Mouse (Mus musculus) heart, adult 11 months (tissue): ENCODE results near the gene Bud23.

Source experiments
- DNase-seq: peaks from one replicate; pipeline ENCODE4 v3.0.0; 2022

Gene Bud23

GRCm38 (mm10) chr5:135064909-135065446, at the start of gene Bud23:
Gene Bud23, minus strand, starts transcription at chr5:135064959.
- DNase-seq = peak; percentile 84

GRCm38 (mm10) chr5:135113782-135114181, 49.0 kb upstream of the Bud23 start:
- no peak for DNase-seq

- no peak for DNase-seq
Measured at GRCm38 (mm10) chr5:135109976-135110375, 45.2 kb upstream of the Bud23 start.

GRCm38 (mm10) chr5:135109426-135109825, 44.7 kb upstream of the Bud23 start:
- peak; percentile 93 for DNase-seq

GRCm38 (mm10) chr5:135109017-135109416, 44.3 kb upstream of the Bud23 start:
- no peak for DNase-seq

GRCm38 (mm10) chr5:135107521-135108501, 43.1 kb upstream of the Bud23 start:
- peak; percentile 98 for DNase-seq

GRCm38 (mm10) chr5:135106758-135107256, 42.0 kb upstream of the Bud23 start:
- DNase-seq = peak; percentile 99

GRCm38 (mm10) chr5:135103999-135104660, 39.4 kb upstream of the Bud23 start:
- no peak for DNase-seq

- no peak for DNase-seq
Measured at GRCm38 (mm10) chr5:135100981-135101380, 36.2 kb upstream of the Bud23 start.

GRCm38 (mm10) chr5:135089653-135090052, 24.9 kb upstream of the Bud23 start, which contains the start of gene Mlxipl:
Gene Mlxipl, plus strand, starts transcription at chr5:135089890.
- no peak for DNase-seq

- no peak for DNase-seq
Measured at GRCm38 (mm10) chr5:135086871-135087270, 22.1 kb upstream of the Bud23 start.

GRCm38 (mm10) chr5:135080539-135080938, 15.8 kb upstream of the Bud23 start:
- DNase-seq = no peak

GRCm38 (mm10) chr5:135079578-135079977, 14.8 kb upstream of the Bud23 start:
- no peak for DNase-seq

GRCm38 (mm10) chr5:135078482-135078810, 13.7 kb upstream of the Bud23 start:
- DNase-seq = no peak

GRCm38 (mm10) chr5:135077564-135078481, 13.1 kb upstream of the Bud23 start, which contains the start of gene Vps37d:
Gene Vps37d, minus strand, starts transcription at chr5:135078266.
- DNase-seq = peak; percentile 99

GRCm38 (mm10) chr5:135076931-135077505, 12.3 kb upstream of the Bud23 start:
- DNase-seq = no peak

GRCm38 (mm10) chr5:135076368-135076767, 11.6 kb upstream of the Bud23 start:
- DNase-seq = peak; percentile 94

- no peak for DNase-seq
Measured at GRCm38 (mm10) chr5:135075655-135076054, 10.9 kb upstream of the Bud23 start.

- no peak for DNase-seq
Measured at GRCm38 (mm10) chr5:135073349-135074150, 8.8 kb upstream of the Bud23 start.

GRCm38 (mm10) chr5:135072720-135073119, 8.0 kb upstream of the Bud23 start:
- DNase-seq = no peak

- no peak for DNase-seq
Measured at GRCm38 (mm10) chr5:135072061-135072460, 7.3 kb upstream of the Bud23 start.
